Mouse (Mus musculus) heart, postnatal 0 days (tissue): ENCODE results near the gene Pde6b. TPM values are rescaled to one million over a fixed set of nuclear protein-coding genes. Genes with fewer than 3 reads are reported as not detected.
A peak's percentile ranks its signal among the peaks of the same experiment; 100 is the strongest.

Experiments used
- ATAC-seq: fragments of 200-750 bp; cut with Nextera tagmentation; 2 replicates; pipeline ENCODE4 v1.8.0; 2017; ENCODE audit warnings: low read depth, moderate number of reproducible peaks, moderate library complexity; ENCODE audit not compliant: insufficient read depth
- DNase-seq: peaks from one replicate; pipeline ENCODE4 v3.0.0-alpha.2; 2016; ENCODE audit warnings: low spot score
- H3K27ac ChIP-seq: fragments of 300-500 bp; sonication (generic); 2 replicates; pipeline ENCODE4 v1.5.1; 2014; ENCODE audit warnings: low read depth, mild to moderate bottlenecking
- H3K27me3 ChIP-seq: fragments of 300-500 bp; sonication (generic); 2 replicates; pipeline ENCODE4 v1.6.1; 2014; ENCODE audit warnings: low read length, mixed read lengths; ENCODE audit not compliant: control insufficient read depth, insufficient read depth
- H3K36me3 ChIP-seq: fragments of 300-500 bp; sonication (generic); replicated peaks from 2 replicates; pipeline ENCODE4 v1.6.1; 2014; ENCODE audit warnings: low read length, mixed read lengths; ENCODE audit not compliant: control insufficient read depth, insufficient read depth
- H3K4me1 ChIP-seq: fragments of 300-500 bp; sonication (generic); 2 replicates; pipeline ENCODE4 v1.6.1; 2014; ENCODE audit warnings: antibody characterized with exemption; ENCODE audit not compliant: control insufficient read depth, insufficient read depth
- H3K4me2 ChIP-seq: fragments of 300-500 bp; sonication (generic); 2 replicates; pipeline ENCODE4 v1.6.1; 2014; ENCODE audit warnings: low read depth, mild to moderate bottlenecking, low read length, moderate library complexity
- H3K4me3 ChIP-seq: fragments of 300-500 bp; sonication (generic); 2 replicates; pipeline ENCODE4 v1.5.1; 2014; ENCODE audit warnings: low read depth, low read length
- H3K9ac ChIP-seq: fragments of 300-500 bp; sonication (generic); replicated peaks from 2 replicates; pipeline ENCODE4 v1.6.1; 2014; ENCODE audit warnings: low read depth, low read length, mixed read lengths
- H3K9me3 ChIP-seq: fragments of 300-500 bp; sonication (generic); replicated peaks from 2 replicates; pipeline ENCODE4 v1.6.1; 2016; ENCODE audit warnings: low read length; ENCODE audit not compliant: control insufficient read depth
- CTCF ChIP-seq: IDR thresholded peaks from 2 replicates; pipeline ENCODE4 v1.5.1; 2016; ENCODE audit warnings: antibody characterized with exemption, control low read depth, low read depth
- EP300 ChIP-seq: IDR thresholded peaks from 2 replicates; pipeline ENCODE4 v1.6.1; 2016; ENCODE audit warnings: antibody characterized with exemption, low read depth
- WGBS: fragments of 180-500 bp; shearing (Covaris S2); extraction: QIAGEN DNeasy Blood & Tissue Kit; methylation state at CpG from one replicate; pipeline ENCODE4 v1.1.7; 2014; 5-methylcytosine and 5-hydroxymethylcytosine counted together
- polyA plus RNA-seq: library from polyadenylated mRNA; unstranded; fragments of >200 nt; fragmentation: Nextera tagmentation; extraction: Ambion mirVana; gene quantifications from 2 replicates; pipeline ENCODE4 v1.2.1, GENCODE M21; 2015
- total RNA-seq: library from RNA; depleted of rRNA; stranded (reverse); fragments of >200 nt; gene quantifications from 2 replicates; pipeline ENCODE4 v1.2.3, GENCODE M21; 2014; ENCODE audit warnings: low replicate concordance; rRNA removed

The Pde6b gene
- total and polyA plus RNA-seq, 2 experiments from 2014 or later: 0.15 TPM; not detected in 1

GRCm38 (mm10) chr5:108465131-108465891 lies 77.1 kb downstream of the Pde6b start:
- Histone ChIP-seq H3K27me3 (no peaks in the 10 kb centered on the region), H3K9me3 (no peaks in the 10 kb centered on the region), H3K36me3 (0 out of 2 replicates have a peak, but pooled peaks cover 3% of the 10 kb centered on the region), H3K4me2 (no peak overlapping the region), H3K4me3 (no peak overlapping the region), H3K9ac (no peak overlapping the region), H3K4me1 (peaks cover 52% of the 10 kb centered on the region), H3K27ac (no peak overlapping the region)
- ATAC-seq (no peak), DNase-seq (no peak)
- WGBS: 52% methylated on average over 6 of the region's 6 CpGs
- TF ChIP-seq EP300: no peak
- no peak for TF ChIP-seq CTCF

GRCm38 (mm10) chr5:108466647-108467046 lies 78.5 kb downstream of the Pde6b start:
- DNase-seq (no peak), ATAC-seq (no peak; the same call in 1 of the 2 replicates)
- Histone ChIP-seq H3K9ac (no peak overlapping the region), H3K36me3 (0 out of 2 replicates have a peak, but pooled peaks cover 4% of the 10 kb centered on the region), H3K4me2 (no peak overlapping the region), H3K9me3 (no peaks in the 10 kb centered on the region), H3K4me1 (peaks cover 52% of the 10 kb centered on the region), H3K4me3 (no peak overlapping the region), H3K27me3 (no peaks in the 10 kb centered on the region), H3K27ac (0 out of 2 replicates have a peak overlapping the region, but pooled peaks have one; percentile 0)
- TF ChIP-seq EP300: no peak
- TF ChIP-seq CTCF: 0 out of 2 replicates have a peak, but pooled peaks have one; percentile 12
- WGBS: 66% methylated on average over 1 of the region's 1 CpGs

GRCm38 (mm10) chr5:108469617-108470016 lies 81.4 kb downstream of the Pde6b start:
- no peak for DNase-seq
- Histone ChIP-seq H3K4me3 (no peak overlapping the region), H3K9me3 (no peaks in the 10 kb centered on the region), H3K27ac (no peak overlapping the region), H3K4me2 (no peak overlapping the region), H3K9ac (no peak overlapping the region), H3K27me3 (no peaks in the 10 kb centered on the region), H3K36me3 (peaks cover 32% of the 10 kb centered on the region), H3K4me1 (peaks cover 27% of the 10 kb centered on the region)
- 78% methylated on average over 7 of the region's 7 CpGs for WGBS
- TF ChIP-seq EP300: no peak
- TF ChIP-seq CTCF: no peak
- ATAC-seq: no peak

DNA sequence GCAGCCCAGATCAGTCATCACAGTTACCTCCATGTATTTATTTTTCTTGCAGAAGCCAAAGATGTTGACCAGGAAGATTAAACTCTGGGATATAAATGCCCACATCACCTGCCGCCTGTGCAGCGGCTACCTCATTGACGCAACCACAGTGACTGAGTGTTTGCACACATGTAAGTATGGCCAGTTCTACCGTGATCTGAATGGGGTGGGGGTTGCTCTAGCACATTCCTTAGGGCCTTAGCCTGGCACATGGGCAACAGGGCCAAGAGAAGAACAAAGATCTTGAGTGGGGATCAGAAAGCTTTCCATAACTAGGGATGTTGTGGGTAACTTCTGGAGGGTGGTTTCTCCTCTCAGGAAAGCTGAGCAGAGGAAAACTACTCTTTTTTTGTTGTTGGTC lies 85.5 kb downstream of the Pde6b start:
- H3K27ac ChIP-seq: no peak overlapping the region
- H3K36me3 ChIP-seq: peaks cover 69% of the 10 kb centered on the region
- H3K27me3 ChIP-seq: no peaks in the 10 kb centered on the region
- H3K9ac ChIP-seq: no peak overlapping the region
- H3K4me3 ChIP-seq: no peak overlapping the region
- no peak overlapping the region for H3K4me2 ChIP-seq
- H3K4me1 ChIP-seq: no peaks in the 10 kb centered on the region
- DNase-seq (no peak), ATAC-seq (no peak)
- WGBS: 88% methylated on average over 4 of the region's 4 CpGs
- no peak for TF ChIP-seq EP300
- no peak for TF ChIP-seq CTCF
- no peaks in the 10 kb centered on the region for H3K9me3 ChIP-seq

DNA sequence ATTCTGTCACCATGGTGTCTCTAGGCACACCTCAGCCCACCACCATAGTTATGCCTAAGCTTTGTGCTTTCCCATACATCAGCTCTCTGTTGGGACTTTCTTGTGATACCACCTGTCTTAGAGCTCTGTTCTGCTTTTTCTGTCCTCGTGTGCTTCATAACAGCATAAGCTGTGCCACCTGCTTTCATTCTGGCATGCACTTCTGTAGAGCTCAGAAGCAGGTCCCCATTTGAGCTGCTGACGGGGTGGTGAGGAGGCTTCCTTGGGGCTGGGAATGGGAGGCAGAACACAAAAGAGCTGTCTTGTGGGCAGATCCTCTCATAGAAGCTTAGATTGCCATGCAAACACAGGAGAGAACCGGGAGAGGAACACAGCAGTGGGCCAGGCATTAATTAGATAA lies 87.8 kb downstream of the Pde6b start:
- H3K27me3 ChIP-seq: no peaks in the 10 kb centered on the region
- DNase-seq (no peak), ATAC-seq (no peak)
- no peak overlapping the region for H3K4me3 ChIP-seq
- no peak overlapping the region for H3K9ac ChIP-seq
- no peak overlapping the region for H3K4me2 ChIP-seq
- 86% methylated on average over 3 of the region's 3 CpGs for WGBS
- H3K36me3 ChIP-seq: peaks cover 75% of the 10 kb centered on the region
- TF ChIP-seq CTCF (no peak), EP300 (no peak)
- H3K4me1 ChIP-seq: no peaks in the 10 kb centered on the region
- no peak overlapping the region for H3K27ac ChIP-seq
- H3K9me3 ChIP-seq: no peaks in the 10 kb centered on the region

Other genes starting within 250 kb of the Pde6b start
- gene Dr1, start 119.5 kb upstream of the Pde6b start, total RNA-seq: 22.6 and 24.4 TPM in 2 replicates
- 20.6 and 21.8 TPM in 2 replicates for gene Dr1, start 119.5 kb upstream of the Pde6b start, polyA plus RNA-seq
- gene Pigg, start 75.8 kb upstream of the Pde6b start, total RNA-seq: 6.5 and 8.8 TPM in 2 replicates
- 4.4 and 4.6 TPM in 2 replicates for gene Pigg, start 75.8 kb upstream of the Pde6b start, polyA plus RNA-seq
- not detected in 2 replicates for gene Gm42517, start 20.5 kb upstream of the Pde6b start, total RNA-seq
- not detected in 2 replicates for gene Gm42517, start 20.5 kb upstream of the Pde6b start, polyA plus RNA-seq
- 139 and 316 TPM in 2 replicates for gene Atp5k, start 46.1 kb downstream of the Pde6b start, total RNA-seq
- 1,908 and 1,920 TPM in 2 replicates for gene Atp5k, start 46.1 kb downstream of the Pde6b start, polyA plus RNA-seq
- 0.19 and 1.2 TPM in 2 replicates for gene Mfsd7a, start 60.5 kb downstream of the Pde6b start, total RNA-seq
- 0.20 and 0.29 TPM in 2 replicates for gene Mfsd7a, start 60.5 kb downstream of the Pde6b start, polyA plus RNA-seq
- 18.7 and 31.7 TPM in 2 replicates for gene Pcgf3, start 72.8 kb downstream of the Pde6b start, total RNA-seq
- 11.0 and 13.9 TPM in 2 replicates for gene Pcgf3, start 72.8 kb downstream of the Pde6b start, polyA plus RNA-seq
- 0.04 and 0.12 TPM in 2 replicates for gene Cplx1, start 161.6 kb downstream of the Pde6b start, total RNA-seq
- gene Cplx1, start 161.6 kb downstream of the Pde6b start, polyA plus RNA-seq: 0.33 and 0.34 TPM in 2 replicates
- 29.4 and 48.9 TPM in 2 replicates for gene Gak, start 241.4 kb downstream of the Pde6b start, total RNA-seq
- 13.4 and 15.0 TPM in 2 replicates for gene Gak, start 241.4 kb downstream of the Pde6b start, polyA plus RNA-seq
- gene Tmem175, start 241.4 kb downstream of the Pde6b start, total RNA-seq: 16.3 and 24.5 TPM in 2 replicates
- 12.3 and 14.5 TPM in 2 replicates for gene Tmem175, start 241.4 kb downstream of the Pde6b start, polyA plus RNA-seq